Mouse (Mus musculus) cerebellum, adult 9-10 months (tissue): ENCODE data around the gene Ntpcr.
A peak's percentile ranks its signal among the peaks of the same experiment; 100 is the strongest.

ENCODE experiments used
- DNase-seq: peaks from one replicate; pipeline ENCODE4 v3.0.0; 2022

Ntpcr gene

DNA sequence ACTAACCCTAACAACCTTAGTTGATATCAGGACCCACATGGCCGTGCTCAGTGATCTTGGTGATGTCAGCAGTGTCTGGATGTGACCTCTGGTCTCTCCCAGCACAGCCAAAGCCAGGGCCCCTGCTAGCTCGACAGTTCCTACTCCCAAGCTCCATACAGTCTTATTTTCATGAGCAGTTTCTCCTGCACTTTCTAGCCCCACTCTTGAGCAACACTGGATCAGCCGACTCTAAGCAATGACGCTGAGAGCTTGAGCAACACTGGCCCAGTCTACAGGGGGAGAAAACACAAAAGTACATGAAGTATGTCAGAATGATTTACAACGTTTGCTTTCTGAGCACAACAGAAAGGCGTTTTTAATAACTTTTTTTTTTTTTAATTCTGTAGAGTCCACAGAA lies 47.0 kb downstream of the Ntpcr start:
- DNase-seq, result no peak

DNA sequence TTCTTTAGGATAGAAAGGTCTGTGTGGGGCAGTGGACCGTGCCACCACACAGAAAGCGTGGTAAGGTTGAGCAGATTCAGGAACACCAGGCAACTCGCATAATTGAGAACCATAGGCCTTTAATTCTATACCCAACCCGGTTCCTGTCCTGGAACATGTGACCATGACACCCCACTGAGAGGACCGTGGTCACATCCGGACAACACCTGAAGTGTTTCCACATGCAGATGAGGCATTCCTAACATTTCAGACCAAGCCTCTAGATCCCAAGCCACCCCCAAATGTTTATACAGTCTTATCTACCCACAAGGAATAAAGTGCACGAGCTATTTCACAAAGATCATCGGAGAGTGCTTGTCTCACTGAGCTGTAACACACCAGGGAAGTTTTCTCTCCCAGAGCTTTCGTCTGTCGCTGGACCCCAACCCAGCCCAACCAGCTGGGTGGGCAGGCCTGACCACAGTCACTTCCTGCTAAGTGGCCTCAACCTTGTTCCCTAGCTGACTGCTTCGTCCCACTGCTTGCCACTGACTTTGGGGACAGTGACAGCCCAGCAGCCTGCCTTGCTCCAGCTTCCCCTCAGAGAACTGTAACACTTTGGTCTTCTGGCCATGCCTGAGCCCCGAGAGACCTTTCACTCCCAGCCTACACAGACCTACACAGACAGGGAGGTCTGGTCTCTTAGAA lies 47.9 kb downstream of the Ntpcr start:
- DNase-seq, result no peak

DNA sequence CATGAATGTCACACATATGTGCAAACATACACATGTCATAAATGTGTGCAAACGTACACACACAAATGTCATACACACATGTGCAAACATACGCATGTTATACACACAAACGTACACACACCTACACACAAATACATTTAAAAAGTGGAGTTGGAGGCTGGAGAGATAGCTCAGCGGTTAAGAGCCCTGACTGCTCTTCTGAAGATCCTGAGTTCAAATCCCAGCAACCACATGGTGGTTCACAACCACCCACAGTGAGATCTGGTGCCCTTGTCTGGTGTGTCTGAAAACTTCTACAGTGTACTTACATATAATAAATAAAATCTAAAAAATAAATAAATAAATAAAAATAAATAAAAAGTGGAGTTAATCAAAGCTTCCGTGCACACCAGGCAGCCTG lies 49.2 kb downstream of the Ntpcr start:
- DNase-seq, result no peak

DNA sequence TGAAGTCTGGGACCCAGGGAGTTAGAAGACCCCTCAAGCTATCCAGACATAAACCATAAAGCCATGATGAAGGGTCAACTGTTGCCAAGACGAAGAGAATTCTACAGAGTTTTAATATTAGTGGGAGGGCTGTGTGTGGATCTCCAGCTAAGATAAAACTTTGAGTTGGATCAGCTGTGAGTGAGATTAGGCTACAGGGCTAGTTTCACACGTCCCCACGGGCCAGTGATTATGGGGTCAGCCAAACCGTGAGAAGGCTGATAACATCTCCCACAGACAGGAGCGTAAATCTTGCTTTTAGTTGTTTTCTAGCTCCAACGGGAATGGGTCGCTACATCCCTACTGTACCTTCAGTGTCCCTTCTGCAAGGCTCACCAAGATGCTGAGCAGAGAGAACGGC lies 49.9 kb downstream of the Ntpcr start:
- DNase-seq, result no peak

- DNase-seq, result no peak
Observed at GRCm38 (mm10) chr8:125782161-125782560, 52.4 kb downstream of the Ntpcr start.

DNA sequence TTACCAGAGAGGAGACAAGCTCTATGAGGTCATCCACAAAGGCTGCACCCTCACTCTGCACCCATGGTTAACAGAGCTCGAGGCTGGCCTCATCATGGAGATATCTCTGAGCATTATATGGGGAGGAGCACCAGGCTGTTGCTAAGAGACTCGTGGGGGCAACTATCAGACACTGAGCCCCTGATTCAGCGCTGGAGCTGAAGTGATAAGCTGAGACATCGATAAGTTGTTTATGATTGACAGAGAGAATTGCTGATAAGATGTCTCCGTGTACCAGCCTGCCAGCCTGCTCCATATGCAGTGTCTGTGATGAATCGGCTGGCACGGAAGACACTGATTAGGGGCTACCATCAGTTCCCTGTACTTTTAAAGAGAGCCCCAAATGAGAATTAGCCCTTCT lies 57.1 kb downstream of the Ntpcr start:
- DNase-seq, result no peak

- no peak for DNase-seq
Observed at GRCm38 (mm10) chr8:125792816-125793455, 63.2 kb downstream of the Ntpcr start.

GRCm38 (mm10) chr8:125795341-125795740 lies 65.6 kb downstream of the Ntpcr start:
- no peak for DNase-seq

DNA sequence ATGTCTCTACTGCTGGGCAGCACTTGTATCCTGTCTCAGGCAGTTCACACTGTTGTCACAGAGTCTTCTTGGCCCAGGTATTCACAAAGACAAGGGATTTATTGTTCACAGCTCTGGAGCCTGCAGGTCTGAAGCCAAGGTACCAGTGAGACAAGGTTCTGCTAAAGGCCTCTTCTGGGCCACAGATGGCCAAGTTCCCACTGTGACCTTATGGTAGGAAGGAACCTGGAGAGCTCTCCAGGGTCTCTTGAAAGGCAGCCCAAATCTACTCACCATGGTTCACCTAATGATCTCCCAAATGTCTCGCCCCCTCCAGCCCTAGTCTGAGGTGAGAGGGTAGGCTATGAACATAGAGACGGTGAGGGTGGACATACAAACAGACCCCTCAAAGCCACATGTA lies 67.2 kb downstream of the Ntpcr start:
- peak; percentile 75 for DNase-seq
